Mouse (Mus musculus) ES-Bruce4 (cell line): ENCODE data around the gene Ptprk.

Source experiments
- CTCF ChIP-seq: IDR thresholded peaks from one replicate; pipeline ENCODE4 v1.8.1; 2011; ENCODE audit warnings: low read depth, low read length
- POLR2A ChIP-seq: IDR thresholded peaks from one replicate; pipeline ENCODE4 v1.8.1; 2011; ENCODE audit warnings: low read length; ENCODE audit not compliant: insufficient read depth

GRCm38 (mm10) chr10:28391168-28391567, 316.5 kb downstream of the Ptprk start:
- TF ChIP-seq CTCF (no peak), POLR2A (no peak)
